Mouse (Mus musculus) monocyte, adult 5-6 weeks (primary cell): ENCODE results near the gene Phactr3. TPM values are rescaled to one million over a fixed set of nuclear protein-coding genes. Genes with fewer than 3 reads are reported as not detected.

ENCODE experiments used
- ATAC-seq: fragments of 153-309, 156-312 bp; replicated peaks from 2 replicates; pipeline ENCODE4 v1.8.0; 2017; ENCODE audit warnings: mild to moderate bottlenecking; ENCODE audit not compliant: low TSS enrichment, insufficient number of reproducible peaks, severe bottlenecking, poor library complexity, low FRiP score
- total RNA-seq: library from RNA; stranded (forward); fragments of 200-1000, 200-491, 200-594 nt; gene quantifications from 3 replicates; pipeline ENCODE4 v1.2.3, GENCODE M21; 2017

Gene Phactr3
- total RNA-seq, 1 experiment from 2014 or later: 62.1 TPM

GRCm38 (mm10) chr2:178131011-178131410 lies 12.2 kb downstream of the Phactr3 start:
- ATAC-seq: no peak

- ATAC-seq: no peak
These were observed 13.0 kb downstream of the Phactr3 start for GRCm38 (mm10) chr2:178131606-178132365.

GRCm38 (mm10) chr2:178135713-178136112 lies 16.9 kb downstream of the Phactr3 start:
- no peak for ATAC-seq

- peak; percentile 41; the same call in 1 of the 2 replicates for ATAC-seq
These were observed 18.7 kb downstream of the Phactr3 start for GRCm38 (mm10) chr2:178137518-178137917.

- no peak for ATAC-seq
These were observed 22.7 kb downstream of the Phactr3 start for GRCm38 (mm10) chr2:178141489-178141922.

GRCm38 (mm10) chr2:178142291-178143023 lies 23.7 kb downstream of the Phactr3 start:
- ATAC-seq: no peak

GRCm38 (mm10) chr2:178143024-178143415 lies 24.2 kb downstream of the Phactr3 start:
- ATAC-seq: no peak

- ATAC-seq: no peak
These were observed 25.1 kb downstream of the Phactr3 start for GRCm38 (mm10) chr2:178143898-178144297.

GRCm38 (mm10) chr2:178149312-178149711 lies 30.5 kb downstream of the Phactr3 start:
- no peak for ATAC-seq

- no peak for ATAC-seq
These were observed 31.9 kb downstream of the Phactr3 start for GRCm38 (mm10) chr2:178150697-178151096.

- no peak for ATAC-seq
These were observed 34.8 kb downstream of the Phactr3 start for GRCm38 (mm10) chr2:178153601-178154000.

- ATAC-seq: no peak
These were observed 35.4 kb downstream of the Phactr3 start for GRCm38 (mm10) chr2:178154129-178154528.

GRCm38 (mm10) chr2:178154576-178154975 lies 35.8 kb downstream of the Phactr3 start:
- ATAC-seq: no peak

GRCm38 (mm10) chr2:178155176-178155916 lies 36.6 kb downstream of the Phactr3 start:
- ATAC-seq: no peak

- no peak for ATAC-seq
These were observed 37.1 kb downstream of the Phactr3 start for GRCm38 (mm10) chr2:178155917-178156282.

- no peak for ATAC-seq
These were observed 40.2 kb downstream of the Phactr3 start for GRCm38 (mm10) chr2:178158936-178159335.

GRCm38 (mm10) chr2:178163981-178164380 lies 45.2 kb downstream of the Phactr3 start:
- no peak for ATAC-seq

- no peak for ATAC-seq
These were observed 47.2 kb downstream of the Phactr3 start for GRCm38 (mm10) chr2:178165943-178166342.

GRCm38 (mm10) chr2:178169983-178170382 lies 51.2 kb downstream of the Phactr3 start:
- ATAC-seq: no peak
